Mouse (Mus musculus) c-Kit-positive CD71-positive TER-119-positive erythroid progenitor cells, embryonic 14.5 days (primary cell): ENCODE results near the gene Otop2.

Experiments used
- DNase-seq: peaks from one replicate; pipeline ENCODE4 v3.0.0-alpha.2; 2013; ENCODE audit warnings: low spot score

The Otop2 gene

DNA sequence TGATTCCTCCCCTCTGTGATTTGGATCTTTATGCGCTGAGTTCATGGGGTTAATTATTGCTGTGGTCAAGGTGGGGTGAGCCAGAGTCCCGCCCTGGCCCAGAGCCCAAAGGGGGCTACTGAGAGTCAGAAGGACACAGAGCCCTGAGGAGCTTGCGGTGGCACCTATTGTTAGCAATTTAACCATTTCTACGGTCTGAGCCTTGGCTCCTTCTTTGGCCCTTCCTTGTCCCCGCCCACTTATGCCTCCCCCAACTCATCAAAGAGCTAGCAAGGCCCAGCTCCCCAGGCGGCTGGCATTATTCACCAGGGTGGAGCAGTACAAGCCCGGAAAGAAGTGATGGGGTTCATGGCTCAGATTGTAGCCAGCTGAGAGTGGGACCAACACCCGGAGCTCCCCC is at the start of gene Otop2:
Gene Otop2 (plus strand): TSS at position 301 of the 400 bp plus-strand sequence.
- DNase-seq, result no peak

DNA sequence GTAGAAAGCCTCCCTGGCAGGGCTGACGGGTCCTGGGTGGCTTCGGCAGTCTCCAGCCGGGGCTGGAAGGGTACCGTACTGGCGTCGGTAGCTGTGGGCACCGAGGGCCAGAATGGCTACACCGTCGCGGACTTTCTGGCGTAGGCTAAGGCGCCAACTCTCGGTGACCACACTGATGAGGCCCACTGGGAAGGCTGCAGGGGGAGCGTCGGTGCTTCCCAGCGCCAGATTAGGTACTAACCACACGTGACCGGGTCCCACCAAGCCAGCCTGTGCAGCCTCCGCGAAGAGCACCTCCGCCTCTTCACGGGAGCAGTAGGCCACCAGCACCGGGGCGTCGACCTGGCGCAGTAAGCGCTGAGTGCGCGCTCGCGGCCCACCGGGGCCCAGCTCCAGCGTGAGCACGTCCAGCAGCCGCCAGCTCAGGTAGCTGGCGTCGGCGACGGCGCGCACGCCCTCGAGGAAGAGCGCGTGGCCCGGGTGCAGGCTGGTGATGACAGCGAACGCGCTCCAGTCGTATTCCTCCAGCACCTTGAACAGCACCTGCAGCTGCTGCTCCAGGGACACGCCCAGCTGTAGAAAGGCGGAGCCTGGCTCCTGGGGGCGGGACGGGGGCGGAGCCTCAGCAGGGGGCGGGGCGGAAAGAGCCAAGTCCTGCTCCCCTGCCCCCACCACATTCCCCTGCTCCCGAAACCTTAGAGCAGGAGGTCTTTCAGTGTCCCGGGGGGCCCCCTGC is 49.0 kb upstream of the Otop2 start:
- no peak for DNase-seq

DNA sequence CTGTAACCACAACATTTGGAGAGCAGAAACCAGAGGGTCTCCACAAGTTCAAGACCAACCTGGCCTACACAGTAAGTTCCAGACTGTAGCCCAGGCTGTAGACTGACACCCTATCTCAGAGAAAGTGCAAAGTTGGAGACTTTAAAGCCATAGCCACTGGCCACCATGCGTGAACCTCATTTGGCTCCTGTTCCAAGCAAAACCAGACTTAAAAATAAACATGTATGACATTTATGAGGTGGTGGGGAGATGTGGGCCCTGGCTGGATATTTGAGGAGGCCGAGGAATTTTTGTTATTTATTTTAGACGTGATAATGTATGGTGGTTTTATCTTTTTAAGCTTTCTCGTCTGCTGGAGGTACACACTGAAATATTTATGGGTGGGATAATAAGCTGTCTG is 47.8 kb upstream of the Otop2 start:
- DNase-seq, result no peak

DNA sequence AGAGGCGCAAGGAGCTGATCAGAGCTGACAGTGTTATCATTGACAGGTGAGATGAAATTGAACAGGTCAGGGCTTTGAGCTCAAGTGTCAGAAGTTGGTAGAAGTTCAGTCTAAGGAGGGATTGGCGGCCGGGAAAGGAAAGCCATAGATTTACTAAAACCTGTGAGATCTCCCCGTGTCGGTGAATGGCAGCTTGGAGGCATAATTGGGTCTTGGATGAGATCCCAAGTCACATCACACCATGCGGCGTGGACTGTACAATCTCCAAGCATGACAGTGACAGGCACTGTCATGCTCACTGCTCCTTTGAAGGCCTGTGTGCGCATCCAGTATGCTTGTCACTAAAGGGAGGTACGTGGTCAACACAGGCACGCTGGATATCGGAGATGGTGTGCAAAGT is 44.0 kb upstream of the Otop2 start:
- DNase-seq, result no peak

DNA sequence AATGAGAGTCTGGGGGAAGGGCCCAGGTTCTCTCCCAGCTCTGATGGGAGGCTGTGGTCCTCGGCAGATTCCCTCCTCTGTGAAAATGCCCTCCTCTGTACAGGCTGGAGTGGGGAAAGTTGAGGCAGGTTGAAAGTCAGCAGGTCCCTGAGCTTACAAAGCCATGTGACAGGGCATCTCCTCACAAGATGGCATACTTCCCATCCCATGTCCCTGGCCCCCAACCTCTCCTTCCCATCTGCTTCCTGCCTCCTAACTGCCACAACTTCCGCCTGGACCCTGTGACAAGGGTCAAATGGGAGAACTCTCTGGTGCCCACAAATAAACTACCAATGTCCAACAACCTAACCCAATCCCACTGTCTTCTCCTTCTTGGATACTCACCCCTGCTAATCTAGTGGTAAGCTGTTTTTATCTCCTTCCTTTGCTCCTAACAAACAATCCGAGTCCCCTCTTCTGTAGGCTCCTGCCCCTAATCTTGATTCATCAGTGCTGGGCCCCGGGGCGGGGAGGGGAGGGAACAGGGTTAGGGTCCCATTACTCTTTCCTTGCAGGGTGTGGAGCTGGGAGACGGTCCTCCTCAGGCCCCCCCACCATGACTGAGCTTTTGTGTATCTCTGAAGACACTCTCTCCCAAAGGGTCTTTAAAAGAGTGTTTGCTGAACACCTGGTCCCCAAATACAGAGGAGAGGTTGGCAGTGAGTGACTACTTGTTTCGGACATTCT is 42.7 kb upstream of the Otop2 start:
- DNase-seq, result no peak

DNA sequence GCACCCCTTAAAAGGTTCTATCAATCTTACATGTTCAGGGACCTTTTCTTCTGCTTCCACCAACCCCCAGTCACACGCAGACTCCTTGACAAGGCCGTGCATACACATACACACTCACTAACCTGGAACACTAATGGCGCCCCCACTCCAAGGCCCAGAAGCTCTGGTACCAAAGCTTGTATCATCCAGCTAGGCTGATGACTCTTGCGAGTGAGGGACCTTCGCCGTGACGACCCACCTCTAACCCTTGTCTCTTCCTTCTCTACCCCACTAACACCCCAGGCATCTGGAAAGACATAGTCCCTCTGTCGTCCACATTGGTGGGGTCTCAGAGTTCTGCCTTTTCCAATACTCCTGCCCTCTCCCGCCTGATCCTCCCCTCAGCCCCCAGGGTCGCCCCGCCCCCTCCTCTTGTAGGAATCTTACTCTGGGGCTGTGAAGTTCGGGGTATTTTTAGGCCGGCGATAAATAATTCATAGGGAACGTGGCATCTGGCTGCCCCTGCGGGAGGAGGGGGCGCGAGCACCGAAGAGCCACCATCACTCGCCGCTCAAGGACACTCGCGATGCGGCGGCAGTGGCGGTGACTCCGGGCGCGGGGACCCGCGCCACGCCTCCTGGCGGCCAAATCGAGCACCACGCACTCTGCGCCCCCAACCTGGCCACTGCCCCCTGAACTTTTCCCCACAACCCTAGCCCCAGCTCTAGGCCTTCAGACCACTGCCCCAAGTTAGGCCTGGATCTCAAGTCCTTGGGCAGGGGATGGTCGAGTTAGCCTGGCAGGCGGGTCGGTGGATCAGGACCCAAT is 41.9 kb upstream of the Otop2 start:
- no peak for DNase-seq

DNA sequence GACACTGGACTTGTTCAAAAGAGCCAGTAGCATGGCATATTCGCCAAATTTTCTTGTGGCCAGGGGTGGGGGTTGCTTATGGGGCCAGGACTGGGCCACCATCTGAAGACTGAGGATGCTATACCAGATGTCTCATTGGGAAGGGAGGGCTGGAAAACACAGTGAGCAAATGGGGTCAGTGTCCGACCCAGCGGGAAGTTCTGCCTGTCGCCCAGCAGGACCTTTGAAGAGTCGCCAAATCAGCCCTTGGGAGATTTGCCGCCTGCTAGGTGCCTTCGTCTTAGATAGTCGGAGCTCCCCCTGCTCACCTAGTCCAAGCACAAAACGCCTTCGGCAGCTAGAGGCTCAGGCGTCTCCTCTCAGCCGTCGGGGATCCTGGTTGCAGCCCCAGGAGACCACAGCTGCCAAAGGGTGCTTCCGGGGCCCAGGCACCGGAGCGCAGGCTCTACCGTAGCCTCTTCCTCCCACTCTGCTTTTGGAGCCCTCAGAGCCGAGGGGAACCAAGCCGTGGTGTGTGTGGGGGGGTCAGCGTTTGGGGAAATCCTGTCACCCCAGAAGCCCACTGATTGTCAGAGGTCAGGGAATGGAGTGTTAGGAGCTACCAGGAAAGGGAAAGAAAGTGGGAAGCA is 41.1 kb upstream of the Otop2 start:
- no peak for DNase-seq

DNA sequence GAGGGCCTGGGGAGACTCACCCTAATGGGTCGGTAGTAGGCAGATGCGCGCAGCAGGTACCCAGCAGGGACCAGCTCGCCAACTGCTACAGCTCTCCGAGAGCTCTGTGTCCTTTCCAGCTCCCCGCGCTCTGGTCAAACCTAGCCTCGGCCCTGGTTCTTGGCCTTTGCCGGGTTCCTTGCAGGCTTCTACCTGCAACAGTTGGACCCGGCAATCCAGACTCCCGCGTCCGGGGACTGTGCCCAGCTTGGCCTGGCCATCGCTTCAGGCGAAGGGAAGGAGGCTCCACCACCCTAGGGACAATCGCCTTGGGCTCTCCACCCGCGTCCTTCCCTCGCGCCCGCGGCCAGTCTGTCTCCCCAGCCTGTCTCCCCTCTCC is 40.6 kb upstream of the Otop2 start:
- no peak for DNase-seq

DNA sequence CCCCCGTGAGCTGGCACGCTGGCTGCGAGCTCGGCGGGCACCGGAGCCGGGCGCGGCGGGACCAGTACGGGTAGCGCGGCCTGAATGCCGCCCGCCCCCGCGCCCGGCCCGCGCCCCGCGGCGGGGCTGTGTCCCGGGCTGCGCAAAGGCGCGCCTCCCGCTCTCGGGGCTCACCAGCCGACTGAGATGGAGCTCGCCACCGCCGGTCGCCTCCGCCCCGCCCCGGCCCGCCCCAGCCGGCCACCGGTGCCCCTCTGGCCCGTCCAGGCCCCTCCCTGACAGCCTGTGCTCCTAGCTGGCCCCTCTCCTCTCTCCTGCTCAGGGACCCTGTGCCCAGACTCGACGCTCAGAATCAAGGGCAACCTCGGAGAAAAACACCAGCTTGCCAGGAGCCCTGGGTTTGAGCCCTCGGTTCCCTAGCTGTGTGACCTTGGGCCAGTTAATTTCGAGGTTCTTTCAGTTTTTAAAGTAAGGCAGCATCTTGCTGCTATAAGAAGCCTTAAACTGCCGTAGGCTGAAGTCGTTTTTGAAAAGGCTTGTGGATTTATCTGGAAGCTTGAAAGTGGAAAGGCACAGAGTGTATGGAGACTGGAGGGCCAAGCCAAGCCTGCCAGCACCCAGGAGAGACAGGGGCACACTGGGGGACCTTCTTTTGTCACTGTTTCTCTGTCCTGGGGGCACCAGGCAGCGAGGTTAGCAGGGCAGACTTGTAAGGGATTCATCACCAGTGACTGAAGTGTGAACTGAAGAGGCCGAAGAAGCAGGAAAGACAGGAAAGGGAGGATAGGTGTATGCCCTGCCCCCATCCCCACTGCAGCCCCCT is 39.7 kb upstream of the Otop2 start, which contains the start of gene Grin2c:
Gene Grin2c (minus strand): TSS at position 183 of the 823 bp plus-strand sequence.
- no peak for DNase-seq

DNA sequence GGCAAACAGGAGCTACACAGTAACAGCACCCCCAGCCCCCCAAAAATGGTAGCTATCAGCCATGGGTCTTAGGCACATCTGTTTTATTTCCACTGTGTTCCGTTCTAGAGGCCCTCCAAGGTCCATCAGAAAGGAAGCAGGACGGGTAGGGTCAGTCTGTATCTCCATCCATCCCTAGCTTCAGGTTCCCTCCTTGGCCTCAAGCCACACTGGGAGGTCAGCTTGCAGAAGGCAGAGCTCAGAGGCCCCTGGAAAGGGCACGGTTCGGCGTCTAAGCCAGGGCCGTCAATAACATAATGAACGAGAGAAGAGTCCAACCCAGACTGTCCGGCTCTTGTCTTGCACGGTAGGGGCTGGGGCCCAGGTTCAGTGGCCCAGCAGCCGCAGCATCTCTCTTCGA is 39.0 kb upstream of the Otop2 start:
- no peak for DNase-seq

DNA sequence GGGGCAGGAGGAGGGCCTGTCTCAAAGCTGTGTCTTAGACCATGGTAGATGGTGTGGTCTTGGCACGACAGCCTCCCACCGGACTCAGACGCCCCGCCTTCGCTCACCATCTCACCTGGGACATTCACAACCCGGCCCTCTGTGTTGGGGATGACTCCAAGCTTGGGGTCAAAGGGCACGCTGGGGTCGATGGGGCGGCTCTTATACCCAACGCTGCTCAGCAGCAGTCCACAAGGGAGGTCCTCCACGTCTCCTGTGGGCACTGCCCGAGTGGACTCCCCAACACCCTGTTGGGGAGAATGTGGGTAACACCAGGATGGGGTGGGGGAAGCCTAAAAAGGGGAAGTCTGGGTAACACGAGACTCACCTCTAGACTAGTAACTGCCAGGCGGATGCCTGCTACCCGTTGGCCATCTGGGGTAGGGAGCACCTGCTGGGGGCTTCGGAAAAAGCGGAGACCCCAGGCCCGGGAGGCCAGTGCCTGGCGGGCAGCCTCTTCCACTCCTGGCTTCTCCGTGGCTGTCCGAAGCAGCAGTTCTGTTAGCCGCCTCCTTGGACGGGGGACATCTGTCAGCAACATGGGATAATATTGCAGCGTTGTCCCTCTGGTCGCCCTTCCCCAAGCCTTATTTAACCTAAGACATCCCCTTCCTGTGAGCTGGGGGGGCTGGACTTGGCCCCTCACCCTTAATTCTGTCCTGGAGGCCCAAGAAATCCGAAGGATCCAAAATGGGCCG is 37.5 kb upstream of the Otop2 start:
- no peak for DNase-seq

DNA sequence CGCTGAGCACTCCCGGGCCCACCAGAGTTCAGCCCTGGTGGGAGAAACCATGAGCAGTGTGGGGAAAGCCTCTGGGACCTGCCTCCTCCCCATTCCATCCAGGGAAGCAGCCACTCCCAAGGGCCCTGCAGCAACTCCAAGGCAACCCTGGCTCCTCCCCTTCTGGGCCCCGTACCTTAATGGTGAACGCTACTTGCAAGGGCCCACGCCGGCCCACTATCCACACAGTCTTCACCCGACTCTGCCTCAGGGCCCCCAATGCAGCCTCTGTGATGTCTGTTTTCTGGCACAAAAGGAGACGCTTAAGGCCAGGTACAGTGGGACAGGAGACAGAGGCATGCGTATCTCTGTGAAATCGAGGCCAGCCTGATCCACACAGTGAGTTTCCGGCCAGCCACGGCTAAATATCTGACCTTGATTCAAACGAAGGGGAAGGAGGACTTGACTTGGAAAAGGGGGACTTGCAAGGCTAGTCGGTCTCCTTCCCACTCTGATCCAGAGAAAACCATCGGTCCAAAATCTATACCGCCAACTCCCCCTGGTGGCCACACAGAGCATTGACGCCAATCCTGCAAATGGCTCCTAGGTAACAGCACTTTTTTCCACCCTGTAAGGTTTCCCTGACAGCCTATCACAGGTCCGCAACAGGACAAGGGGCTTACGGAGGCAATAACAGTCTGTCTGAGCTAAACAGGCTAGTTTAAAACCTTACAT is 36.7 kb upstream of the Otop2 start:
- DNase-seq, result peak; percentile 66

DNA sequence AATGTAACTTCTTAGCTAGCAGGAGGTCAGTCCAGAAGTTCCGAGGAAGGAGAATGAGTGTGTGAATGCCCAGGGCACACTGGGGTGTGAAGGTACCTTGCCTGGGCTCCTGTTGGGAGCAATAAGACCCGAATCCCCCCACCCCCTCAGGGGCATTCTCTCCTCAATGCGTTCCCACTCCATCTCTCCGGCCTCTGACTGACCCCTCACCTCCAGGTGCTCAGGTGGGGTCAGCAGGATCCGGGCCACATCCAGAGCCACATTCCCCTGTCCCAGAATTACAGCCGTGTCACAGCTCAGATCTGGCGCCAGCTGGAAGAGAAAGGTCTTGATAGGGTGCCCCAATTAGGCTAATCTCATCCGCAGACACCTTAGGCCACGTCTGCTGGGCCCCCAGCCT is 35.9 kb upstream of the Otop2 start:
- DNase-seq, result no peak

DNA sequence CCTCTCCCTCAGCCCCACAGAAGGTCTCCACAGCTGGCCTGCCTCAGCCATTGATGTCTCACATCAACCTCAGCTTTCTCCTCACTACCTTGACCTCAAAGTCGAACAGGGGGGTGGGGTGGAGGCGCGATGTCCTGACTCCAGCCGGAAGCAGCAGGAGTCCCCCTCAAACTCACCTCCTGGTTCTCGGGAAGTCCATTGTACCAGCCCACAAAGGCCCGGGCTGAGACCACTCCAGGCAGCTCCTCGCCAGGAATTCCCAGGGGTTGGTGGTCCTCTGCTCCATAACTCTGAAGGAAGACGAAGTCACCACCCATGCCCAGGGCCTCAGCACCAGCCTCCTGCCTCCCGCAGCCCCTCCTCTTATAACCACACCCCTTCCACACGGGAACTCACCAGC is 35.5 kb upstream of the Otop2 start:
- DNase-seq, result no peak

DNA sequence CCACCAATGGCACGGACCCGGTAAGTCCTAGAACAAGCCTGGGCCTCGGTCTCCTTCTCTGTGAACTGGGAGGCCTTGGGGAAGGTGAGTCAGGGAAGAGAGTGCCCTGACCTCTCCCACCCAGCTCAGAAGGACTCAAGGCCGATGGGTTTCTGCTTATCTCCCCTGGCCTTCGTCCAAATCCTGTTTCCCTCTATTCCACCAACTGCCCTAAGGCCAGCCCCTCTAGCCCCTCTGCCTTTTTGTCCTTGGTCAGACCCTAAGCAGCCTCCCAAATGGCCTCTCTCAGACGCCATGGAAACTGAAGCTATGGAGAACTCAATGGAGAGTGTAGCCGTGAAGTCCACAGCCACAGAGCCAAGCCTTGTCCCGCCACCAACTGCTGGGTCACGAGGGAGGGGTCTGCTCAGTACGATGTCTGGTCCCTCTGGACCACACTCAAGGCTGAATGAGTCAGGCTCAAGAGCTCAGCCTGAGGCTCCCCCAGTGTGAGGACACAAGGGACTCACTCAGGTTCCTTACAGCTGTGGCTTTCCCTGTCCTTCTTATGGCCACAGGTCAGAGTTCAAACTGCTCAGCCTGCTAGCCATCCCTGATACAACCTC is 34.0 kb upstream of the Otop2 start:
- no peak for DNase-seq

DNA sequence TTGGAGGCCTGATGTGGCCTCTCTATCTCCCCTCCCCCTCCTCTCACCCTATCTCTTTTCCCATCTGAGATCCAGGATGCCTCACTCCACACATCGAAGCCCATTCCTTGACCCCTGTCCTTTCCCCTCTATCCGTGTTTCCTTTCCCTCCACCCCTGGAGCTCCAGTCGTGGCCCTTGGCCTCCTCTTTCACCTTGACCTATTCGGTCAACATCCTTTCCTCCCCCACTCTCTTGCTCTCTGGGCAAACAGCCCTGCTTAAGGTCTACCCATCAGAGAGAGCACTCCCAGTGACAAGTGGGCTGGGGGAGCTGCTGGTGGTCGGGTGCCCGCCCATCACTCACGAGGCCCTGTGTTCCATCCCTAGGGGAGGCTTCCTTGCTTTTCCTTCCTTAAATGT is 33.2 kb upstream of the Otop2 start:
- no peak for DNase-seq

DNA sequence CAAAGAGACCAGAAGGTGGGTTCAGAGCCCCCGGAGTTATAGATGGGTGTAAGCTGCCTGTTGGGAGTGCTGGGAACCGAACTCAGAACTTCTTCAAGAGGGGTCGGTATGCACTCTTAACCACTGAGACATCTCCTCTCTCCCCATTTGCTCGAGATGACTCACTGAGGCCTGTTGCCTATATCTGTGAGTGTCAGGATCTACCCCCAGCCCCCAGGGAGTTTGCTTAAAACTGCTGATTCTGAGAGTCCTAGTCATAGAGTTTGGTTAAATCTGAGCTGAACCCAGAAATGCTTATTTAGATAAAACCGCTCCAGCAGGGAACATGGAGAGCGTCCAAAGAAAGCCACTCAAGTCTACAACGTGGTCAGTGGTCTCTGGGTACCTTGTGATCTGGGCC is 32.8 kb upstream of the Otop2 start:
- DNase-seq, result no peak

DNA sequence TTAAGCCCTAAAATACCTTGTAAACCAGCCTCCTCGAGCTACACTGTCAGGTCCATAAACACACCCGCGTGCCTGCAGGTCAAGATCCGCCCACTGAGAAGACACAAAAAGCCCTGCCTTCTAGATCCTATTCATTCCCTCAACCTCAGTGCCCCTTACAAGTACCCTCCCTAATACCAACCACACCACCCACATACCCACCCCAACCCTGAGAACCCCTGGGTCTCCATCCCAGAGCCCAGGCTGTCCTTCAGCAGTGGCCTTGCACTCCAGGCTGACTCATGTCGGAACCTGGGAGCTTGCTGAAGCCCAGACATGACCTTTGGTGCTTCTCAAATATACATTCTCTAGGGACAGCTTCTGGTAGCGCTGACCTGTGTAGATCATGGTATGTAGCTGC is 32.2 kb upstream of the Otop2 start:
- no peak for DNase-seq

DNA sequence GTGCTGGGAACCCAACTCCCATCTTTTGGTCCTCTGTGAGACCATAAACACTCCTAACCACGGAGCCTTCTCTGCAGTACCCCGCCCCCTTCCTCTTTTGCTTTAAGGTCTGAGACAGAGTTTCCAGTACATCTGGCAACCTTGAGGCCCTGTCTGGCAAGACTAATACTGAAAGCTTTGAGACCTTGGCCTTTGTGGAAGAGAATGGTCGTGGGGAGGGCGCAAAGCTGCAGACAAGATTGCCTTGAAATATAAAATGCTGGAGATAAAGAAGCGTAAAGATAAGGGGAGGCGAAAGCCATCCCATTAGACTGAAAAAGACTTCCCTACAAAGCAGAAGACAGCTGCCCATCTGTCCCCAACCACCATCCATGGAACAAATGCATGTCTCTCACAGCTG is 31.5 kb upstream of the Otop2 start:
- DNase-seq, result no peak

DNA sequence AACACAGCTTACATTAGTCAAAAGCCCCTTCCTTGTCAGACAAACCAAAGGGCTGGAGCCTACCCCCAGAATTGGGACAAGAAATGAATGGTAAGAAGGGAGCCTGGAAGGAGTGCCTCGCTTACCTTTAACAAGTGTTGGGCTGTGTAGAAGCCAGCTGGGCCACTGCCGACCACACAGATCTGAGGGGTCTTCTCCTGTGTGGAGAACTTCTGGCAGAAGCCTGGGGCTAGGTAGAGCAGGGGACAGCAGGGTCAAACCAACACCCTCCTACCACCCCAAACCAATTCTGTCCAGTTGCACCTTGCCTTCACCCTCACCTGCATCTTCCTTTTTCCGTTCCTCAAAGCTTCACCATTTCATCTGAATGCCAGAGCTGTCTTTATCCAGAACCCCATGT is 31.0 kb upstream of the Otop2 start:
- no peak for DNase-seq
